12 mouse cellular contexts compared by ENCODE assay signal in the genomic region with DNA sequence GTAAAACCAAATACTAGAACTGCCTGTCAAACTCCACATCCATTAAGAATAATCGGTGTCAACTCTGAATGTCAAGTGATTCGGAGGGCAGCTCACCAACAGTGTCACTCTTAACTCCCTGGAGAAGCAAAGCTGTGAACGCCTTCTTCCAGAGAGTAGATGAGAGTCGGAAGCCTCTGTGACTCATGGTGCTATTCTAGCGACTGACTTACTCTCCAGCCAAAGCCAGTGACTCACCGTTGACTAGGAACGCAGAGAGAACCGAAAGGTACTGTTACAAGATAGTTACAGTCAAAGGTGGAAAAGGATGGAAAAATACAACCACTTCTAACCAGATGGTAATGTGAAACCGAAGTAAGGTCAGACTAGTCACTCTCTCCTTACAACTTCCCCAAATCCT.
A peak's percentile ranks its signal among the peaks of the same experiment; 100 is the strongest.
DNase-seq lines count a peak whose midpoint lies in the region; ATAC-seq and TF ChIP-seq lines count a peak whose summit lies in the region.
"Had no signal": no experiment of that assay in that cellular context is flagged by ENCODE, and none has a peak within 500 bp of the region (broad histone marks: within the 10 kb centered on the region; RNA-seq: fewer than 3 reads in every experiment).

No protein-coding gene starts in this region.

- no peak for TF ChIP-seq POLR2A in CH12.LX (IDR thresholded peaks at IDR 0.05; ENCODE audit: low read depth, low read length)

- peak; percentile 14 for DNase-seq in gastrocnemius, postnatal 14 days
- DNase-seq in gastrocnemius, adult 8-10 months (ENCODE audit: low spot score in 2 of 2), result no peak
- DNase-seq in CH12.LX (ENCODE audit: extremely low read depth), result peak; percentile 93
- peak; percentile 39 for DNase-seq in adrenal gland, postnatal 25 days
- no peak for DNase-seq in hindbrain, embryonic 11.5 days (ENCODE audit: low spot score)
- no peak for DNase-seq in hindbrain, embryonic 10.5 days (ENCODE audit: low spot score)
- DNase-seq: gastrocnemius, postnatal 25 days had no signal

- peak; percentile 33 for ATAC-seq in megakaryocyte progenitor cell, adult 5-6 weeks (replicated peaks; ENCODE audit: poor library complexity)
- no peak for ATAC-seq in hindbrain, embryonic 11.5 days (ENCODE audit: low FRiP score)
- no peak for ATAC-seq in hindbrain, embryonic 12.5 days (ENCODE audit: low FRiP score)
- ATAC-seq: lung, postnatal 0 days had no signal

- H3K9ac ChIP-seq in CH12.LX (ENCODE audit: insufficient read depth, low read depth), result peak overlapping the region; percentile 68
- no peak overlapping the region for H3K9ac ChIP-seq in hindbrain, embryonic 11.5 days (ENCODE audit: low read depth, low read length)
- H3K9ac ChIP-seq in hindbrain, embryonic 12.5 days, result no peak overlapping the region
- H3K9ac ChIP-seq: hindbrain, embryonic 14.5 days had no signal

- H3K79me2 ChIP-seq in CH12.LX (replicated peaks; ENCODE audit: control insufficient read depth, extremely low read depth, insufficient read depth, poor library complexity, severe bottlenecking), result peaks cover 34% of the 10 kb centered on the region

- TF ChIP-seq RAD21 in CH12.LX (IDR thresholded peaks at IDR 0.05; ENCODE audit: low read depth, low read length), result no peak

- no peak for TF ChIP-seq CTCF in CH12.LX (conservative IDR thresholded peaks at IDR 0.05 in 1 of 2, IDR thresholded peaks at IDR 0.05 in 1 of 2; ENCODE audit: low read depth in 2 of 2, low read length in 2 of 2)

- peaks cover 14 to 95% of the 10 kb centered on the region in 2 experiments for H3K4me1 ChIP-seq in CH12.LX (ENCODE audit: control insufficient read depth in 1 of 2, insufficient read depth in 2 of 2)
- H3K4me1 ChIP-seq in hindbrain, embryonic 11.5 days (replicated peaks; ENCODE audit: control insufficient read depth, insufficient read depth, low read length), result no peaks in the 10 kb centered on the region
- peaks cover 5% of the 10 kb centered on the region; the same call in 1 of the 2 replicates for H3K4me1 ChIP-seq in hindbrain, embryonic 12.5 days
- peaks cover 6% of the 10 kb centered on the region; the same call in 1 of the 2 replicates for H3K4me1 ChIP-seq in hindbrain, embryonic 10.5 days (replicated peaks)

- peak overlapping the region; percentile 77 for H3K4me2 ChIP-seq in CH12.LX (ENCODE audit: insufficient read depth, low read depth, poor library complexity, severe bottlenecking)
- no peak overlapping the region for H3K4me2 ChIP-seq in hindbrain, embryonic 11.5 days (replicated peaks; ENCODE audit: low read depth, low read length)
- no peak overlapping the region for H3K4me2 ChIP-seq in hindbrain, embryonic 12.5 days (replicated peaks)
- H3K4me2 ChIP-seq: hindbrain, embryonic 14.5 days had no signal

- intact Hi-C loops in gastrocnemius, postnatal 14 days (cut with DNase I; ENCODE audit: low total_unique reads), result no loop called here

- H3K4me3 ChIP-seq in CH12.LX (replicated peaks in 1 of 3; ENCODE audit: low read depth in 2 of 3, low read length in 2 of 3, poor library complexity in 1 of 3), result peak overlapping the region; percentile 0 to 35 (median 22)
- H3K4me3 ChIP-seq in hindbrain, embryonic 11.5 days (ENCODE audit: low read depth, low read length), result no peak overlapping the region
- no peak overlapping the region for H3K4me3 ChIP-seq in hindbrain, embryonic 12.5 days
- no peak overlapping the region for H3K4me3 ChIP-seq in hindbrain, embryonic 10.5 days
- H3K4me3 ChIP-seq: left cerebral cortex, adult 2 months had no signal

- dilution Hi-C loops in CH12.LX (cut with MboI; ENCODE audit: extremely low pct_ligation_motif_present, extremely low pct_unique_long_range_greater_than_20kb, low sequenced_read_pairs), result no loop called here

- TF ChIP-seq EP300 in CH12.LX (IDR thresholded peaks at IDR 0.05; ENCODE audit: low read length), result peak; percentile 91

- H3K27me3 ChIP-seq in CH12.LX (replicated peaks), result no peaks in the 10 kb centered on the region
- H3K27me3 ChIP-seq in hindbrain, embryonic 11.5 days (ENCODE audit: control insufficient read depth, insufficient read depth, low read length), result no peaks in the 10 kb centered on the region
- no peaks in the 10 kb centered on the region for H3K27me3 ChIP-seq in hindbrain, embryonic 12.5 days
- H3K27me3 ChIP-seq in hindbrain, embryonic 10.5 days (ENCODE audit: insufficient read depth, poor library complexity, severe bottlenecking), result no peaks in the 10 kb centered on the region

- in situ Hi-C loops in CH12.LX (cut with MboI; ENCODE audit: low pct_ligation_motif_present, low pct_unique_long_range_greater_than_20kb, low sequenced_read_pairs), result no loop called here

- H3K27ac ChIP-seq in CH12.LX (ENCODE audit: insufficient read depth, low read depth), result peak overlapping the region; percentile 86
- no peak overlapping the region for H3K27ac ChIP-seq in hindbrain, embryonic 11.5 days (ENCODE audit: low read depth, low read length)
- H3K27ac ChIP-seq in hindbrain, embryonic 12.5 days, result no peak overlapping the region
- H3K27ac ChIP-seq in hindbrain, embryonic 10.5 days, result no peak overlapping the region
- H3K27ac ChIP-seq: hindbrain, embryonic 14.5 days; left cerebral cortex, adult 2 months had no signal

- peaks cover 0 to 6% of the 10 kb centered on the region in 2 experiments for H3K36me3 ChIP-seq in CH12.LX (replicated peaks in 1 of 2; ENCODE audit: control insufficient read depth in 1 of 2, insufficient read depth in 1 of 2, low read length in 1 of 2)
- no peaks in the 10 kb centered on the region for H3K36me3 ChIP-seq in hindbrain, embryonic 11.5 days (ENCODE audit: control insufficient read depth, insufficient read depth, low read length)
- H3K36me3 ChIP-seq in hindbrain, embryonic 12.5 days, result no peaks in the 10 kb centered on the region
- H3K36me3 ChIP-seq in hindbrain, embryonic 10.5 days, result no peaks in the 10 kb centered on the region

- H3K9me3 ChIP-seq in CH12.LX (replicated peaks; ENCODE audit: low read length), result no peaks in the 10 kb centered on the region
- no peaks in the 10 kb centered on the region for H3K9me3 ChIP-seq in hindbrain, embryonic 11.5 days (ENCODE audit: control insufficient read depth, low read length)
- no peaks in the 10 kb centered on the region for H3K9me3 ChIP-seq in hindbrain, embryonic 12.5 days (replicated peaks)
- H3K9me3 ChIP-seq in hindbrain, embryonic 10.5 days, result no peaks in the 10 kb centered on the region

- 93% methylated on average over 9 of the region's 9 CpGs for WGBS in hindbrain, embryonic 11.5 days
- WGBS in hindbrain, embryonic 12.5 days, result 94% methylated on average over 9 of the region's 9 CpGs
- WGBS in hindbrain, embryonic 10.5 days, result 93% methylated on average over 9 of the region's 9 CpGs

TF ChIP-seq in CH12.LX, 34 proteins besides CTCF, POLR2A, EP300 and RAD21:
- no peak for TF ChIP-seq ZKSCAN1 (IDR thresholded peaks at IDR 0.05; ENCODE audit: borderline replicate concordance, low read depth, low read length)
- TF ChIP-seq USF2 (conservative IDR thresholded peaks at IDR 0.05; ENCODE audit: low read depth, low read length), result no peak
- TF ChIP-seq MYC (IDR thresholded peaks at IDR 0.05; ENCODE audit: low read depth, low read length), result no peak
- peak; percentile 98 for TF ChIP-seq MEF2A (IDR thresholded peaks at IDR 0.05; ENCODE audit: borderline replicate concordance, low read depth, low read length)
- peak; percentile 42; the same call in 1 of the 2 replicates for TF ChIP-seq SIN3A (IDR thresholded peaks at IDR 0.05; ENCODE audit: low read length)
- no peak for TF ChIP-seq MAFK (IDR thresholded peaks at IDR 0.05; ENCODE audit: insufficient replicate concordance, low read length)
- no peak for TF ChIP-seq CHD1 (IDR thresholded peaks at IDR 0.05; ENCODE audit: low read depth, low read length)
- TF ChIP-seq TCF12 (IDR thresholded peaks at IDR 0.05; ENCODE audit: low read depth, low read length), result 0 out of 2 replicates have a peak, but pooled peaks have one; percentile 38
- TF ChIP-seq JUN (IDR thresholded peaks at IDR 0.05; ENCODE audit: insufficient read depth, low read depth, low read length), result peak; percentile 93
- TF ChIP-seq MAZ (IDR thresholded peaks at IDR 0.05; ENCODE audit: low read depth, low read length), result no peak
- no peak for TF ChIP-seq CHD2 (IDR thresholded peaks at IDR 0.05; ENCODE audit: low read length)
- TF ChIP-seq RCOR1 (conservative IDR thresholded peaks at IDR 0.05; ENCODE audit: low read depth, low read length), result no peak
- no peak for TF ChIP-seq ELF1 (IDR thresholded peaks at IDR 0.05; ENCODE audit: low read depth, low read length)
- TF ChIP-seq NELFE (IDR thresholded peaks at IDR 0.05; ENCODE audit: low read depth, low read length), result no peak
- TF ChIP-seq SMC3 (IDR thresholded peaks at IDR 0.05; ENCODE audit: low read depth, low read length), result no peak
- TF ChIP-seq NRF1 (IDR thresholded peaks at IDR 0.05; ENCODE audit: low read depth, low read length), result no peak
- TF ChIP-seq JUND (conservative IDR thresholded peaks at IDR 0.05; ENCODE audit: low read depth, low read length), result peak; percentile 81
- peak; percentile 73 for TF ChIP-seq IRF4 (IDR thresholded peaks at IDR 0.05; ENCODE audit: low read depth, low read length)
- TF ChIP-seq MXI1 (IDR thresholded peaks at IDR 0.05; ENCODE audit: low read depth, low read length), result no peak
- no peak for TF ChIP-seq KAT2A (IDR thresholded peaks at IDR 0.05; ENCODE audit: insufficient replicate concordance, low read length)
- peak; percentile 95 for TF ChIP-seq ETS1 (conservative IDR thresholded peaks at IDR 0.05; ENCODE audit: low read depth, low read length)
- TF ChIP-seq BHLHE40 (IDR thresholded peaks at IDR 0.05; ENCODE audit: low read depth, low read length), result peak; percentile 50; the same call in 1 of the 2 replicates
- TF ChIP-seq POLR2AphosphoS2 (IDR thresholded peaks at IDR 0.05; ENCODE audit: low read depth, low read length), result no peak
- no peak for TF ChIP-seq PAX5 (IDR thresholded peaks at IDR 0.05; ENCODE audit: low read length)
- 0 out of 2 replicates have a peak, but pooled peaks have one; percentile 28 for TF ChIP-seq TBP (conservative IDR thresholded peaks at IDR 0.05; ENCODE audit: low read depth, low read length)
- TF ChIP-seq HCFC1 (IDR thresholded peaks at IDR 0.05; ENCODE audit: low read depth, low read length), result no peak
- no peak for TF ChIP-seq UBTF (IDR thresholded peaks at IDR 0.05; ENCODE audit: low read depth, low read length)
- no peak for TF ChIP-seq USF1 (IDR thresholded peaks at IDR 0.05; ENCODE audit: low read depth, low read length)
- TF ChIP-seq E2F4 (IDR thresholded peaks at IDR 0.05; ENCODE audit: insufficient replicate concordance, low read depth, low read length), result no peak
- TF ChIP-seq ZNF384 (IDR thresholded peaks at IDR 0.05; ENCODE audit: low read depth, low read length), result no peak

Comparison
In these comparisons a context has a peak if more than half of its experiments do, and no peak if none do; other contexts are left out.
1. DNase-seq: peak in gastrocnemius, postnatal 14 days (single experiment), CH12.LX (single experiment) and adrenal gland, postnatal 25 days (single experiment); none in gastrocnemius, adult 8-10 months (0 of 2), hindbrain, embryonic 11.5 days (single experiment) and hindbrain, embryonic 10.5 days (single experiment).
2. H3K4me3 ChIP-seq: peak in CH12.LX (3 of 3); none in hindbrain, embryonic 11.5 days (single experiment), hindbrain, embryonic 12.5 days (single experiment) and hindbrain, embryonic 10.5 days (single experiment).